Comparison of ENCODE assay signal across 7 mouse cellular contexts in the genomic region with DNA sequence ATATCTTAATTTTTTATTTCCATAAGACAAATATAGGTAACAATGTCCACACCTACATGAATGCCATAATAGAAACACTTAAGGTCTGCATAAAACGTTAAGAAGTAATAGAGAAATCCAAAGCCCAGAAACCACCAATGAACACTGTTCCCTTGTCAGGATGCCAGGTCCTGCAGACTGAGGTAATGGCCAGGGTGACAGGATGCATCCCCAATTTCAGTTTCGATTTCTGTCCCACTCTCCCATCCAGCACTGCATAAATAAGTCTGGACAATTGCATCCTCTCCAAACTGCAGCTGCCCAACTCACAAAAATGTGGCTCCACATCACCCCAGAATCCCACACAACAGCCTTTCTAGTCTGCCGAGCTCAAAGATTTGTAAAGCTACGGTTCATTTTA. TPM values are rescaled to one million over a fixed set of nuclear protein-coding genes. Genes with fewer than 3 reads are reported as not detected.
DNase-seq lines count a peak whose midpoint lies in the region; ATAC-seq and TF ChIP-seq lines count a peak whose summit lies in the region.

No protein-coding gene starts in this region.

- H3K27ac ChIP-seq in bone marrow, adult 2 months (ENCODE audit: control insufficient read depth, insufficient read depth, low read depth, low read length, poor library complexity), result no peak overlapping the region
- no peak overlapping the region for H3K27ac ChIP-seq in hindbrain, embryonic 16.5 days (ENCODE audit: low read depth, low read length)
- no peak overlapping the region for H3K27ac ChIP-seq in lung, postnatal 0 days (ENCODE audit: low read length)

- TF ChIP-seq POLR2A in bone marrow, adult 2 months (IDR thresholded peaks at IDR 0.05; ENCODE audit: borderline replicate concordance, control insufficient read depth, low read depth, low read length), result no peak

- H3K4me3 ChIP-seq in bone marrow, adult 2 months (replicated peaks; ENCODE audit: control insufficient read depth, low read depth, low read length), result peak overlapping the region; percentile 65
- no peak overlapping the region for H3K4me3 ChIP-seq in hindbrain, embryonic 16.5 days (ENCODE audit: low read length)
- H3K4me3 ChIP-seq in lung, postnatal 0 days (ENCODE audit: low read depth, low read length), result peak overlapping the region; percentile 96

- H3K36me3 ChIP-seq in hindbrain, embryonic 16.5 days (ENCODE audit: control insufficient read depth, insufficient read depth, low read length), result peaks cover 13% of the 10 kb centered on the region
- H3K36me3 ChIP-seq in lung, postnatal 0 days (ENCODE audit: insufficient read depth, low read length), result peaks cover 15% of the 10 kb centered on the region

- H3K9ac ChIP-seq in hindbrain, embryonic 16.5 days (ENCODE audit: low read depth, low read length), result no peak overlapping the region
- H3K9ac ChIP-seq in lung, postnatal 0 days (replicated peaks; ENCODE audit: low read depth), result no peak overlapping the region

- no peaks in the 10 kb centered on the region for H3K9me3 ChIP-seq in hindbrain, embryonic 16.5 days (ENCODE audit: control insufficient read depth, low read length)
- no peaks in the 10 kb centered on the region for H3K9me3 ChIP-seq in lung, postnatal 0 days (ENCODE audit: low read length)

- H3K27me3 ChIP-seq in hindbrain, embryonic 16.5 days (replicated peaks; ENCODE audit: control insufficient read depth, insufficient read depth, low read length), result no peaks in the 10 kb centered on the region
- no peaks in the 10 kb centered on the region for H3K27me3 ChIP-seq in lung, postnatal 0 days (replicated peaks; ENCODE audit: insufficient read depth, low read length)

- peaks cover 3% of the 10 kb centered on the region; the same call in 1 of the 2 replicates for H3K4me1 ChIP-seq in bone marrow, adult 2 months (ENCODE audit: control insufficient read depth, insufficient read depth, low read length)
- H3K4me1 ChIP-seq in hindbrain, embryonic 16.5 days (ENCODE audit: control insufficient read depth, insufficient read depth, low read depth, low read length), result peaks cover 31% of the 10 kb centered on the region
- H3K4me1 ChIP-seq in lung, postnatal 0 days (ENCODE audit: insufficient read depth, low read depth, low read length), result peaks cover 16% of the 10 kb centered on the region; the same call in 1 of the 2 replicates

- peak overlapping the region; percentile 30; the same call in 1 of the 2 replicates for H3K4me2 ChIP-seq in hindbrain, embryonic 16.5 days (ENCODE audit: low read length)
- peak overlapping the region; percentile 68 for H3K4me2 ChIP-seq in lung, postnatal 0 days (replicated peaks; ENCODE audit: low read depth, low read length)

- ATAC-seq in erythroblast, adult 5-6 weeks (replicated peaks; ENCODE audit: low FRiP score, poor library complexity, severe bottlenecking), result 0 out of 2 replicates have a peak, but pooled peaks have one; percentile 14
- no peak for ATAC-seq in hindbrain, embryonic 16.5 days
- ATAC-seq in lung, postnatal 0 days, result no peak
- ATAC-seq in inflammation-experienced regulatory T-cells, adult 6 months, result no peak

- 7% methylated on average over 4 of the region's 4 CpGs for WGBS in bone marrow, adult 2 months
- WGBS in hindbrain, embryonic 16.5 days, result 72% methylated on average over 4 of the region's 4 CpGs
- 52% methylated on average over 4 of the region's 4 CpGs for WGBS in lung, postnatal 0 days

- no peak for TF ChIP-seq EP300 in lung, postnatal 0 days (IDR thresholded peaks at IDR 0.05)

- DNase-seq in lung, postnatal 0 days (ENCODE audit: low spot score), result no peak
- DNase-seq in right cerebral cortex, adult 18-20 months, result no peak
- DNase-seq in right cerebral cortex, postnatal 4 days, result no peak

- TF ChIP-seq CTCF in bone marrow, adult 2 months (IDR thresholded peaks at IDR 0.05; ENCODE audit: control insufficient read depth, insufficient read depth, low read length), result no peak
- no peak for TF ChIP-seq CTCF in lung, postnatal 0 days (IDR thresholded peaks at IDR 0.05)

RNA-seq across cellular contexts. Expression of a gene that starts 2.8 kb away (rescaled TPM):
- polyA plus RNA-seq in bone marrow, adult 2 months (2011; ENCODE audit: insufficient read depth, insufficient read length, low replicate concordance, missing spikeins), result 236 and 243 TPM in 2 replicates
- 557 and 663 TPM in 2 replicates for total RNA-seq in erythroblast, adult 5-6 weeks (2015; ENCODE audit: low replicate concordance)
- total RNA-seq in erythroblast, adult 5-6 weeks (2017; ENCODE audit: low replicate concordance), result 973 and 1,053 TPM in 2 replicates
- 35.9 and 42.3 TPM in 2 replicates for polyA plus RNA-seq in hindbrain, embryonic 16.5 days (2015; fragmentation: Nextera tagmentation; extraction: Ambion mirVana)
- polyA plus RNA-seq in lung, postnatal 0 days (2015; fragmentation: Nextera tagmentation; extraction: Ambion mirVana), result 41.5 and 50.4 TPM in 2 replicates
- 10 to 100 TPM; 67.6 to 73.9 (median 72.7) TPM for polyA plus RNA-seq in inflammation-experienced regulatory T-cells, adult 6 months (2017; shearing (Covaris generic))

RNA-seq across cellular contexts. Expression of a gene that starts 38.1 kb away (rescaled TPM):
- polyA plus RNA-seq in bone marrow, adult 2 months (2011; ENCODE audit: insufficient read depth, insufficient read length, low replicate concordance, missing spikeins), result 30.5 TPM in 1 of 2 replicates, not detected in the other
- total RNA-seq in erythroblast, adult 5-6 weeks (2015; ENCODE audit: low replicate concordance), result not detected in 2 replicates
- total RNA-seq in erythroblast, adult 5-6 weeks (2017; ENCODE audit: low replicate concordance), result 254 and 1,206 TPM in 2 replicates
- not detected in 2 replicates for polyA plus RNA-seq in hindbrain, embryonic 16.5 days (2015; fragmentation: Nextera tagmentation; extraction: Ambion mirVana)
- not detected in 2 replicates for polyA plus RNA-seq in lung, postnatal 0 days (2015; fragmentation: Nextera tagmentation; extraction: Ambion mirVana)
- polyA plus RNA-seq in inflammation-experienced regulatory T-cells, adult 6 months (2017; shearing (Covaris generic)), result not detected

RNA-seq across cellular contexts. Expression of a gene that starts 50.5 kb away (rescaled TPM):
- polyA plus RNA-seq in bone marrow, adult 2 months (2011; ENCODE audit: insufficient read depth, insufficient read length, low replicate concordance, missing spikeins), result 95.1 and 226 TPM in 2 replicates
- total RNA-seq in erythroblast, adult 5-6 weeks (2015; ENCODE audit: low replicate concordance), result 667 and 741 TPM in 2 replicates
- total RNA-seq in erythroblast, adult 5-6 weeks (2017; ENCODE audit: low replicate concordance), result 673 and 742 TPM in 2 replicates
- 168 and 172 TPM in 2 replicates for polyA plus RNA-seq in hindbrain, embryonic 16.5 days (2015; fragmentation: Nextera tagmentation; extraction: Ambion mirVana)
- 131 and 135 TPM in 2 replicates for polyA plus RNA-seq in lung, postnatal 0 days (2015; fragmentation: Nextera tagmentation; extraction: Ambion mirVana)
- polyA plus RNA-seq in inflammation-experienced regulatory T-cells, adult 6 months (2017; shearing (Covaris generic)), result 10 to 100 TPM; 50.8 to 59.8 (median 57.7) TPM
